Mouse (Mus musculus) spleen, postnatal 14 days (tissue): ENCODE measurements around the gene Loxl4.

Experiments
- DNase-seq, 2 experiments: peaks; one replicate each; pipeline ENCODE4 v3.0.0; 2021 to 2022; ENCODE audit warnings: low spot score in 2 of 2

Gene Loxl4

DNA sequence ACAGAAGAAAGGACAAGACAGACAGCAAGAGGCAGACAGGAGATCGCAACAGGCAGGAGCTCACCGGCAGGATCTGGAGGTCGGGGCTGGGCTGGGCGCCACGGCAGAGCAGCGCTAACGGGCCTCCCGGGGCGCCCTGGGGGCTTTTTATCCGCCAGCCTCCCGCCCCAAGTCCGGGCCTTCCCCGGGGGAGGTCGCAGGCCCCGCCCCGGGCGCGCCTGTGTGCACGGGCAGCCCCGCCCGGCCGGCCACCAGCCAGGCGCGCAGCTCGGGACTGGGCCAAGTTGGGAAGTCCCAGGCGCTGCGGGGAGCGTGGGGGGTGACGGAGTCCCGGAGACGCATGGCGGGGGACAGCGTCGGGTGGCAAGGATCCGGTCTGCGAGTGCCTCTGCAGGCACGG, at the start of gene Loxl4:
TSS of gene Loxl4 (minus strand) at position 160 of the 400 bp plus-strand sequence.
- DNase-seq: no peak

DNA sequence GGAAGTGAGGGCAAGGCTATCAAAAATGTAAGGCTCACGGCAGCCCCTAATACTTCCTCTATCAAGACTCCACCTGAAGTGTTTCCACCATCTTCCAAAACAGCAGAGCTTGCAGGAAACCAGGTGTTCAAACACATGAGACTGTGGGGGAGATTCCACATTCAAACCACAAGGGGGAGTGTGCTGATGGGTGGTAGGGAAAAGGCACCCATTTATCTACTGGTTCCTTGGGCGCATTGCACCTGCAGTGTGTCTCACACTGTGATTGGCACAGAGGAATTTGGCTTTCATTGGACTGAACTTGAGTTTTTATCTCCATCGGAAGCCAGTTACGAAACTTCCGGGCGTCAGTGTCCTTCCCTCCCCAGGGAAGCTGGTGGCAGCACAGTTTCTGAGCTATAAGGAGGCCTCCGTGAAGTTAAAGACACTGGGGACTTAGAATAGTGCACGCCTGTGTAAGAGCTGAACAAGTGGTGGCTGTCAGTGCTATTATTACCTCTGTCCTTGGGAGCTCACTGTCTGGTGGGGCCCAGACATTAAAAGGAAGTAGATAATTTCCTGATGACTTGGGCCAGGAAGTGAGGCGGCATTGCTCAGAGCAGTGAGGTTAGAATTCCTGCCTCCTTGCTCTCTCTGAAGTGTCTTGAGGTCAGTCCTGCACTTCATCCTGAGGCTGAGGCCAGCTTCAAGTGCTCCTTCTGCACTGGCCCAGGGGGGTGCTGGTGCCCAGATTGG, 49.0 kb upstream of the Loxl4 start:
- no peak for DNase-seq

GRCm38 (mm10) chr19:42660244-42660565, 47.6 kb upstream of the Loxl4 start:
- no peak for DNase-seq

DNA sequence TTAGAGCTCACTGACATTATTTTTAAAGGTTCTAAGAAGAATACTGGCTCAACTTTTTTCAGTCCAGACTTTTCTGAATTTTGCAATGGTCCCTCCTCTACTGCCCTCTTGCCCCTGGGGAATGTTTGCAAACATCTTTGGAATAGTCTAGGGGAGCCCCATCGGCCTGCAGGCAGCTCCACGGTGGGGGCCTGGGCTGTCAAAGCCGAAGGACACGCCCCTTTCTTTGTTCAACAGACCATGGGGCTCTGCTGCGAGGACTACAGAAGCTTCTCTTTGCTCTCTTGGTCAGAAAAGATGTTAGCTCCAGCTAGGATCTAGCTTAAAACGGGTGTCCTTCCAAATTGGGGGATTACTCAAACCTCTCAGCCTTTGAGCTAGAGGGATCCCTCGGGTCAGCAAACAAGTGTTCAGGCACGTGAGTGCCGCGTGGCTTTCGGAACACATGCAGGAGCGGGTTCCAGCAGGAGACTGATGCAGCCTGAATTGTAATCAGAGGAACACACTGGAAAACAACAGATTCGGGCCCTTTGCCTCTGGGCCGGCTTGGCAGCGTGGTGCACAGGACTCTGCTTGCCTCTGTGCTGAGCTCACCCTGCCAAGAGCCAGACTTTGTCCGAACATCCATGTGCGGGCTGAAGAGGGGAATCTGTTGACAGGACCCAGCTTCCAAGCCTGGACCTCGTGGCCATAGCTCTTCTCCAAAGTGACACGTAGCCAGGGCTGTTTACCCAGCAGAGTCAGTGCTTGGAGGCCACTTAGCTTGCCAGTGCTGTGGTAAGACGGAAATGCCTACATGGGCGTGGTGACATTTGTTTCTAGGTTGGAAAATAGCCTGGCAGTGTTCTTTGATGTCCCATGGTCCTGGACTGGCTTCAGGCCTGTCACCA, 47.0 kb upstream of the Loxl4 start:
- no peak for DNase-seq

- no peak for DNase-seq
Measured at GRCm38 (mm10) chr19:42658435-42659135, 46.0 kb upstream of the Loxl4 start.

GRCm38 (mm10) chr19:42657769-42658168, 45.2 kb upstream of the Loxl4 start:
- no peak for DNase-seq

GRCm38 (mm10) chr19:42657306-42657705, 44.7 kb upstream of the Loxl4 start:
- DNase-seq: no peak

- DNase-seq: peak in 1 of 2 experiments; percentile 13
Measured at GRCm38 (mm10) chr19:42655006-42655405, 42.4 kb upstream of the Loxl4 start.

DNA sequence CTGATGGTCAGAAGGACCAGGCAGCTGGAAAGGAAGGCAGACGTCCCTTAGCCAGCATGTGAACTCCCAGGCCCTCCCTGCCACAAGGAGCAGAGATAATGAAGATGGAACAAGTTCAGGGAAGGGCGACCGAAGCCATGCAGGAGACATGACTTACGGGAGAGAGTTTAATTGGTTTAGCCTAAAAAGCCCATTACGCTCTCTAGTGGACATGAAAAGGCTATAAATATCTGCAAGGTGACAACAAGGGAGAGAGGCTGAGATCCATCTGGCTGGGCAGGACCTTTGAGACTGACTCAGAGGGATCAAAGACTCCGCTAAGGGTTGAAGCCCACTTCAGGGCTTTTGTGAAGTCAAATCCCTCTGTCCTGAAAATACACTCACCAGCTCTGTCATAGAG, 40.5 kb upstream of the Loxl4 start:
- DNase-seq: no peak

DNA sequence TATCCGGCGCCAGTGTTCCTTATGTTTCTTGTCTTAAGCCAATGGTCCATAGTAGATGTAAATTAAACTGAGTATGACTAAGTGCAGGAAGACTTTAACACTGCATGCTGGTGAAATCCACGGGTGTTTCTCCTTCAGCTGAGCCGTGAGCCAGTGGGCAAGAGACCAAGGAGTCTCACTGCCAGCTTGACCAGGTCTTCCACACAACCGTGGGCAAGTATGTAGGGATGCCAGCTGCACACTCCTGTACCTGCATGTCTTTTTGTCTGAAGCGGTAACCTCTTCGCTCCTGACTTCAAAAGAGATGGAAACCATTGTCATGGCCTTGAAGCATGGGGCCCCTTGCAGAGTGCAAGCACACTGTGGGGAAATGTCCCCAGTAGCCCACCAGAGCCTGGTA, 39.8 kb upstream of the Loxl4 start:
- DNase-seq: no peak

GRCm38 (mm10) chr19:42640211-42640610, 27.6 kb upstream of the Loxl4 start:
- no peak for DNase-seq

GRCm38 (mm10) chr19:42639544-42639943, 26.9 kb upstream of the Loxl4 start:
- no peak for DNase-seq

DNA sequence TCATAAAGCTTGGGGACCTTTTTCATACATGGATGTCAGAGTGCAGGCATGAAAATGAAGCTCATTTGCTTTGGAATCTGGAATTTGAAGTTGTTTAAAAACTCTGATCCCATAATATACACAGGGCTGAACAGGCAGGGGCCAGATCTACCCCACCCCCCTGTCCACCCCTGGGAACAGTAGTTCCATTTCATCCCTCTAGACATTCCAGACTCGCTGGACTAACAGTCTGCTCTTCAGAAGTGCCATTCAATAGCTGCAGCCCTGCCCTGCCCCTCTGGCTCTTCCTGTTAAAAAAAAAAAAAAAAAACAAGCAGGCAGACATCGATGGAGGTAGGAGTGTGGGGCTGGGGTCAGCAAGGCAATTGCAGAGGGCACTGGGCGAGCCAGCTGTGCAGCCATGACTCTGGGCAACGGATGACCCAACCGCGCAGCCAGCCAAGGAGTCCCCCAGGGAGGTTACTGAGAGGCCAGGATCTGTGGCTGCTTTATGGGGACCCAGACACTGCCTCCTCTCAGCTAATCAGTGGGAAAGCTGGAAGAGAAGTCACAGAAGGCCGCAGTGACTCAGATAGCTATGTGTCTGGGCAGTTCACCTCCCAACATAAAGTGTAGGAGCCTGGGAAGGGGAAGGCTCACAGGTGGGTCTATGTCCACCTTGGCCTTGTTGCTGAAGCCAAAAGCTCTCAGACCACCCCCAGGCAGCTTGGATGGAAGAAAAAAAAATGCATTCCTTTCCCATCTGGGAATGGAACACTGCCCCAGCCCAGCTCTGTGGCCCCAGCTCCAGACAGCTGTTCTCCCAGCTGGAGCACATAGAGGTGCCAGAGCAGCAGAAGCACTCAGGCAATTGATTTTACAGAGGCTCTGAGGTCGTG, 26.2 kb upstream of the Loxl4 start:
- no peak for DNase-seq

- DNase-seq: no peak
Measured at GRCm38 (mm10) chr19:42636631-42637030, 24.0 kb upstream of the Loxl4 start.

GRCm38 (mm10) chr19:42633650-42634049, 21.0 kb upstream of the Loxl4 start:
- DNase-seq: no peak

DNA sequence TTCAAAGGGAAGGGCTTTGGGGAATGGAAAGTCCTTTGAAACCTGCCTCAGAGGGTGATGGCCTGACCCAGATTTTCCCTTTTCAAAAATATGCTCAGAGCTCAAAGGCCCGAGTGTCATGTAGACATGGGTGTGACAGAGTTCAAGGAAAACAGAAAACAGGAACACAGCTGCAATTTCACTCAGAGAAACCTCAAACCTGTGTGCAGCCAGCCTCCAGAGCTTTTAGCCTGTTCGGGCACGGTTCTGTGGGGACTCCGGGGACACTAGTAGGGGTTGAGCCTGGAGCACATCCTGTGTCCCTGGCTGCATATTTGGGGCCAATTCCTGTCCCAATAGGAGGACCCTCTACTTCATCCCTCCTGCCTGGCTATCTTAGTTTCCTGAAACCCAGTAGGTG, 19.7 kb upstream of the Loxl4 start:
- no peak for DNase-seq

GRCm38 (mm10) chr19:42631541-42631961, 18.9 kb upstream of the Loxl4 start:
- no peak for DNase-seq

DNA sequence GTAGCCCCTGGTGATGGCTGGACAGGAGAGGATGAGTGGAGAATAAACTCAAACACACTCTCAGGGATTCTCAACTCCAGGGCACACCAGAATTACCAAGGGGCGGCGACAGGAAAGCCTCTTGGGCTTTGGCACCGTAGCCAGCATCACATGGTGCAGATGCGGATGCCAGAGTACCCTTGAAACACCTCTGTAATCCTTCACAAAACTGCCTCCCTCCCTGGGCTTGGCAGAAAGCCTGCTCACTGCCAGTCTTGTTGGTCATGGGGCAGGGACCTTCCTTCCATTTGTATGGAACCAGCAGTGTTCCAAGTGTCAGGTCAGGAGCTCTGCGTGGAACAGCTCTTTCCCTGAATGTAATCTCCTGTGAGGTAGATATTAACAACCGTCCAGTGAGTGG, 15.5 kb upstream of the Loxl4 start:
- DNase-seq: no peak

- no peak for DNase-seq
Measured at GRCm38 (mm10) chr19:42613647-42614225, 1.1 kb upstream of the Loxl4 start.

DNA sequence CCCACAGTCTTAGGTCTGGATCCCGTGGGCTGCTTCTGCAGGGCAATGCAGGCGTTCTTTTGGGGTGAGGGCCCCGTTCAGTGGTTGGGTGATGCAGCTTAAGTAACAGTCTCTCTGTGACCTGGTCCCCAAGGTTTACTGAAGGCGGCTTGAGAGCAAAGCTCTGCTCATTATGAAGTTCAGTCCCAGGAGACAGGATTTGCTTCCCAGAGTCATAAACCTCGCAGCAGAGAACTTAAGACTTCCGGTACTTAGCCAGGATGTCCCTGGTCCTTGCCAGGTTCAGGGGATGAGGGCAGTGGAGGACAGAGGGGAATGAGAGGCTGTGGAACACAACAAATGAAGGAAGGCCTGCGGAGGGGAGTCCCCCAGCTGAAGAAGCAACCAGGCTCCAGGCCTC, 503 bp upstream of the Loxl4 start:
- no peak for DNase-seq

- DNase-seq: no peak
Measured at GRCm38 (mm10) chr19:42611746-42612145, 867 bp downstream of the Loxl4 start.
